Mouse (Mus musculus) heart, adult 2 months (tissue): ENCODE results near the gene Ptpn6. TPM values are rescaled to one million over a fixed set of nuclear protein-coding genes. Genes with fewer than 3 reads are reported as not detected.

Source experiments
- DNase-seq, 2 experiments: peaks; one replicate each; pipeline ENCODE4 v3.0.0; 2021
- H3K27ac ChIP-seq: fragments of 200-600 bp; 2 replicates; pipeline ENCODE4 v1.8.1; 2022
- H3K27me3 ChIP-seq: fragments of 200-500 bp; 2 replicates; pipeline ENCODE4 v1.6.1; 2012; ENCODE audit warnings: mild to moderate bottlenecking, low read length, inconsistent platforms, mixed read lengths; ENCODE audit not compliant: control insufficient read depth, insufficient read depth
- H3K36me3 ChIP-seq: fragments of 200-500 bp; 2 replicates; pipeline ENCODE4 v1.6.1; 2012; ENCODE audit warnings: low read length, inconsistent platforms; ENCODE audit not compliant: control insufficient read depth, insufficient read depth
- H3K4me1 ChIP-seq: fragments of 200-500 bp; 2 replicates; pipeline ENCODE4 v1.6.1; 2011; ENCODE audit warnings: low read length; ENCODE audit not compliant: control insufficient read depth, insufficient read depth
- H3K4me3 ChIP-seq: fragments of 200-600 bp; 2 replicates; pipeline ENCODE4 v1.8.1; 2022
- H3K79me2 ChIP-seq: fragments of 200-500 bp; replicated peaks from 2 replicates; pipeline ENCODE4 v1.6.1; 2012; ENCODE audit warnings: mild to moderate bottlenecking, inconsistent platforms, low read length, moderate library complexity, mixed read lengths; ENCODE audit not compliant: control insufficient read depth, insufficient read depth
- H3K9ac ChIP-seq: fragments of 200-500 bp; 2 replicates; pipeline ENCODE4 v1.6.1; 2012; ENCODE audit warnings: low read depth, mild to moderate bottlenecking, control low read depth, inconsistent platforms, low read length, mixed read lengths
- CTCF ChIP-seq: fragments of 200-600 bp; IDR thresholded peaks from 2 replicates; pipeline ENCODE4 v1.8.1; 2022; ENCODE audit warnings: antibody characterized with exemption, mild to moderate bottlenecking, moderate library complexity
- EP300 ChIP-seq: fragments of 200-500 bp; IDR thresholded peaks from 2 replicates; pipeline ENCODE4 v1.6.1; 2011; ENCODE audit warnings: low read depth, low read length, control low read depth; ENCODE audit not compliant: insufficient read depth
- POLR2A ChIP-seq: fragments of 200-500 bp; IDR thresholded peaks from 2 replicates; pipeline ENCODE4 v1.6.1; 2011; ENCODE audit warnings: mild to moderate bottlenecking, low read depth, low read length, control low read depth; ENCODE audit not compliant: insufficient read depth
- WGBS: fragments of 180-500 bp; shearing (Covaris S2); methylation state at CpG from one replicate; pipeline ENCODE4 v1.1.7; 2018; 5-methylcytosine and 5-hydroxymethylcytosine counted together
- intact Hi-C: fragments of 180-260 bp; cut with DNase I; formaldehyde crosslinking; loops from one replicate; pipeline ENCODE4 v1.15.1; 2025
- polyA plus RNA-seq: library from polyadenylated mRNA; depleted of rRNA; stranded (reverse); fragments of >200 nt; gene quantifications from 2 replicates; pipeline ENCODE4 v1.2.3, GENCODE M21; 2012
- total RNA-seq, 2 experiments: library from RNA; stranded (reverse); gene quantifications; 2 replicates each; pipeline ENCODE4 v1.2.3; 2021

Ptpn6 gene
- total and polyA plus RNA-seq, 3 experiments = 3.1 to 8.2 (median 4.4) TPM

DNA sequence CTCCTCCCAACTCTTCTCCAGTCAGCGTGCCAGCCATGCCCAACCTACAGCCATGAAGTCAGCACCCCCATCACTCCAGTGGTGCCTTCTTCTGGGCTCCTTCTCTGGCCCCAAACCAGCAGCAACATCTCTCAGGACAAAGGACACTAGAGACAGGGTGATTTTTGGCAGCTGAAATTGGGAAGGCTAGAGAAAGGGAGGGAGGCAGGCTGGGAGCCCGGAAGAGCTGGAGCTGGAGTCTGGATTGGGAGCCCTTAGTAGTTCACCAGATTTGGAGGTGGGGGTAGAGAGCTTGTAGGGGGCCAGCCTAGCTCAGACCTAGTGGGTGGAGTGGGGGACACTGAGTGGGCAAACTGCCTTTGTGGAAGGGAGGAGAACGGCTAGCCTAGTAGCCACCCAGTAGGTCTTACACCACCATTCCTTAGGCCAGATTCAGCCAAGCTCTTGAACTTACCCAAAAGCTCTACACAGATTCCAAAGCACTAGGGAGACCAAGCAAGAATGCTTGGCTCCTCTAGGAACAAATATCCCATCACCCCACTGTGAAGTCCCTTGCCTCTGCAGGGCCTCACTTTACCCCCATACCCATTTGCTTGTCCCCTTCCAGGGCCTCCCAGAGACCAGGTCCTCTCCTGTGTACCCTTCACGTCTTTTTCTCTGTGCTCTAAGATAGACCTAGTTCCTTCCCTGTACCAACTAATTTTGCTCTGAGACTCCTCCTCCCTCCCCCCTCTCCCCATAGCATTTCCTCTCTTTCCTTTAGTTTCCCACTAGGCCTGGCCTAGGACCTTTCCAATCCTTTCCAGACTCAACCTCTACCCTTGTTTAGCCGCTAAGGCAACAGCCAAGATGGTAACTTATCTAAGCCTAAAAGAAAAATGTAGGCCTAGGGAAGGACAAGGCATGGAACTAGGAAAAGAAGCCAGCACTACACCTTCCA lies 19.7 kb upstream of the Ptpn6 start:
- 32% methylated on average over 5 of the region's 5 CpGs for WGBS
- peak; percentile 76 to 77 for DNase-seq
- intact Hi-C loops = loop anchor here (2.0 to 5.0 kb wide), 4 partner anchors 45 to 266 kb away; partner anchors contain the start of genes C1ra, C1rl, Emg1 and Phb2

DNA sequence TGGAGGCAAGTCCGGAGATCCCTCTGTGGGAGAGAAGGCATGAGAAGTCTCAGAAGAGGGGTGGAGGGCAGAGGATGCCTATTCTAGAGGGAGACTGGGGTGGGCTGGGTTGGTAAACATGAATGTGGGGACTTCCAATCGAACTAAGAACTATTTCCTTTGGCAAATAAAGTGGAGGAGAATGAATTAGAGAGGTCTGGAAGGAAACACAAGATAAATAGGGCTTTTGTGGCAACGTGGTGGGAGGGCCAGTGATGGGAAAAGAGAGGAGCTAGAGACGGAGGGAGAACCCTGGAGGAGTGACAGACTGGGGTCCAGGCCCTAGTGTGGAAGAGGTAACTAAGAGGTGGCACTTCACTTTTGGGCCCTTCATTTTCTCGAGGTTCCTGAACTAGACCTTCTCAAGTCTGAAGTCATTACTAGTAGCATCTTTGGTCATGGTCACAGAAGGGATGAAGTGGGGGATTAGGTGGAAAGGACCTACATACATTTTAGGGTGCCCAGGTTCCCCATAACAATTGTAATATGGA lies 18.9 kb upstream of the Ptpn6 start:
- no peak for TF ChIP-seq CTCF
- intact Hi-C loops = loop anchor here (2.0 to 5.0 kb wide), 3 partner anchors 45 to 265 kb away; partner anchors contain the start of genes C1ra, C1rl, Emg1 and Phb2
- Histone ChIP-seq H3K79me2 (0 out of 2 replicates have a peak, but pooled peaks cover 1% of the 10 kb centered on the region), H3K9ac (peak overlapping the region; percentile 99), H3K27ac (peak overlapping the region; percentile 85), H3K4me3 (peak overlapping the region; percentile 65), H3K36me3 (no peaks in the 10 kb centered on the region), H3K27me3 (no peaks in the 10 kb centered on the region), H3K4me1 (peaks cover 8% of the 10 kb centered on the region)
- WGBS = 26% methylated on average over 5 of the region's 5 CpGs
- DNase-seq = no peak

More for the DNA sequence above, 19.7 kb upstream of the Ptpn6 start:
- no peak for TF ChIP-seq CTCF
- peak; percentile 45; the same call in 1 of the 2 replicates for TF ChIP-seq POLR2A
- peak; percentile 47; the same call in 1 of the 2 replicates for TF ChIP-seq EP300
- peaks cover 8% of the 10 kb centered on the region for H3K4me1 ChIP-seq
- H3K27ac ChIP-seq = peak overlapping the region; percentile 85
- H3K27me3 ChIP-seq = no peaks in the 10 kb centered on the region
- no peaks in the 10 kb centered on the region for H3K36me3 ChIP-seq
- peak overlapping the region; percentile 65; the same call in 1 of the 2 replicates for H3K4me3 ChIP-seq
- 0 out of 2 replicates have a peak, but pooled peaks cover 1% of the 10 kb centered on the region for H3K79me2 ChIP-seq
- peak overlapping the region; percentile 15 for H3K9ac ChIP-seq

DNA sequence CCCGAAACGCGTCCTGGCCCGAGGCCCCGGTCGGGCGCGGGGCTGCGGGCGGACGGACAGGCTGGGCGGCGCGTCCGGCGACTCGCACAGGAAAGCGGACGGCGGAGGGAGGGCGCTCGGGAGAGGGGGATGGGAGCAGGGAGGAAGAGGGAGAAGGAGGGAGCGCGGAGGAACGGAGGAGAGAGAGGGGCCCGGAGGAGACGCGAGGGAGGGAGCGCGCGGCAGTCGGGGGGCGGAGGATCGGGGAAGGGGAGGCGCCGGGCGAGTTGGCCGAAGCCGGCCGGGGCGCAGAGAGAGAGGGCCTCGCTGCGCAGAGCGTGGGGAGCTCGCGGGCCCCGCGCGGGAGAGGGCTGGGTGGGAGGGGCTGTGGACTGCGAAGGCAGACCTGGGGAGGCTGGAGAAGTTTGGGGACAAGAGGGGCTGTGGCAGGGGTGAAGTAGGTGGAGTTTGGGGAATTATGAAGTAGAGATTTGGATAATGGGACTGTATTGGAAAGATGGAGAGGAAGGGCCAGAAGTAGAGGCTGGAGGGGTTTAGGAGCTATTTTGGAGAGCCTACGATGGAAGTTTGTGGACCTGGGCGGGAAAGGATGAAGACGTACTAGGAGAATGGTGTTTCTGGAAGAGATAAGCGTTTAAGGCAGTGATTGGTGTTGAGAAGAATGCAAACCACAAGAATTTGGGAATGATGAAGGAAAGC lies 18.3 kb upstream of the Ptpn6 start:
- no peaks in the 10 kb centered on the region for H3K27me3 ChIP-seq
- H3K36me3 ChIP-seq = no peaks in the 10 kb centered on the region
- H3K4me1 ChIP-seq = peaks cover 8% of the 10 kb centered on the region
- peak overlapping the region; percentile 65 for H3K4me3 ChIP-seq
- intact Hi-C loops = loop anchor here (1.0 to 5.0 kb wide), 5 partner anchors 12 to 264 kb away; partner anchors contain the start of genes C1ra, C1rl, Emg1 and Grcc10
- TF ChIP-seq EP300 = no peak
- TF ChIP-seq POLR2A = peak; percentile 38
- 0 out of 2 replicates have a peak, but pooled peaks cover 1% of the 10 kb centered on the region for H3K79me2 ChIP-seq
- peak; percentile 89 for DNase-seq
- WGBS = under 1% methylated on average over 47 of the region's 54 CpGs
- H3K9ac ChIP-seq = peak overlapping the region; percentile 99
- peak overlapping the region; percentile 85 for H3K27ac ChIP-seq

DNA sequence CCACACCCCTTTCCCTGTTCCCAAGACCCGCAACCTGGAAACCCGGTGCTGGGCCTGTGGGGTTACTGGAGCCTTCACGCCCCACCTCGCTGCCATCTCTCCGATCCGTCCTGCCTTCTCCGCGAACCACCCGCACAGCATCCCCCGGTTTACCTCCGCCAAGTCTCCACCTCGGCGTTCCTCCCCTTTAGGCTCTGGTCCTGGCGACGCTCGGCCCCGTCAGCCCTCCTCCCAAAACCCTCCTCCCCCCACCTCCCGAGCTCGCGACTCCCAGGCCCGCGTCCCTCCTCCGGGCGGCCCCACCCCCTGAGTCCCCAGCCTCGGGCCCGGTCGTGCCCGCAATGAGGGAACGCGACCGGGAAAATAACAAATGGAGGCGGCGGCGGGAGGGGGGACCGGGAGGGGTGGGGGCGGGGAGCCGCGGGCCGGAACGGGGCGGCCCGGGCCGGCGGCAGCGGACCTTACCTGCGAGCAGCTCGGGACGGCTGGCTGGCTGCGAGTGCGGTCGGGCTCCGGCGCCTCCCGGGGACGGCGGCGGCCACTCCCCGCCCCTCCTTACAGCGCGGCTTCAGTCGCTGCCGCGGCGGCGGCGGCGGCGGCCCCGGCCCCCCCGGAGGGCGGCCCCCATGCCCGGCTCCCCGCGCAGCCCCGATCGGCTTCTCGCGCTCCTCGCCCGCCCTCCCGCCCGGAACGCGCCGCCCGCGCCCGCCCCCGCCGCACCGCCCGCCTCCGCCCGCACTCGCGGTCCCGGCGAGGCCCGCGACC lies 17.5 kb upstream of the Ptpn6 start, which contains the start of the genes Gm45234 and Atn1:
Gene Gm45234 (minus strand): TSS at position 191 of the 765 bp plus-strand sequence.
Gene Atn1 (minus strand): TSS at position 694 of the 765 bp plus-strand sequence.
- 2% methylated on average over 43 of the region's 100 CpGs for WGBS
- H3K36me3 ChIP-seq = no peaks in the 10 kb centered on the region

DNA sequence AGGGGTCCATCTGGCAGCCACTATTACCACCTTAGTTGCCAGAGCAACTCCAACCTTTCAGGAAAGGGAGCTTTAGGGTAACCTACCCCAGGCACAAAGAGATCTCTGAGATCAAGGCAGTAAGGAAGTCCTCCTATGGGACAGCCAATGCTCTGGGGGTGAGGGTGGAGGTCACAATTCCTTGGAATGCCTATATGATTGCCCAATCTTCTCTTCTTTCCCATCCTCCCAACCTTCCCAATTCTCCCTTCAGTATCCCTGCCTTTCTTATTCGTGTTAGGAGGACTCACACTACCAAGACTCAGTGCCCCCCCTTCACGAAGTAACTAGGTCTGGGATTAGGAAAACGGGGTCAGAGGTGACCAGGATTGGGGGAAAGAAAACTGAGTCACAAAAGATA lies 16.8 kb upstream of the Ptpn6 start:
- Histone ChIP-seq H3K79me2 (0 out of 2 replicates have a peak, but pooled peaks cover 1% of the 10 kb centered on the region), H3K9ac (no peak overlapping the region; the same call in 1 of the 2 replicates), H3K4me3 (peak overlapping the region; percentile 65), H3K27me3 (no peaks in the 10 kb centered on the region), H3K27ac (peak overlapping the region; percentile 85), H3K4me1 (peaks cover 8% of the 10 kb centered on the region), H3K36me3 (no peaks in the 10 kb centered on the region)
- intact Hi-C loops = loop anchor here (1.0 to 5.0 kb wide), 3 partner anchors 93 to 263 kb away; partner anchors contain the start of genes C1ra and C1rl
- no peak for DNase-seq
- WGBS = 9% methylated on average over 3 of the region's 3 CpGs
- TF ChIP-seq POLR2A (no peak), EP300 (no peak), CTCF (no peak)

More for the DNA sequence above, 17.5 kb upstream of the Ptpn6 start, which contains the start of the genes Gm45234 and Atn1:
- peak within 1 kb of the TSS; percentile 65 for H3K4me3 ChIP-seq
- no peaks in the 10 kb centered on the region for H3K27me3 ChIP-seq
- TF ChIP-seq CTCF (no peak), EP300 (no peak), POLR2A (no peak)
- H3K9ac ChIP-seq = peak within 1 kb of the TSS; percentile 99
- intact Hi-C loops = loop anchor here (1.0 to 5.0 kb wide), 6 partner anchors 11 to 264 kb away; partner anchors contain the start of genes C1ra, C1rl, Emg1 and Grcc10
- peak within 1 kb of the TSS; percentile 85 for H3K27ac ChIP-seq
- peak; percentile 82 to 86 for DNase-seq
- H3K4me1 ChIP-seq = peaks cover 8% of the 10 kb centered on the region
- 0 out of 2 replicates have a peak, but pooled peaks cover 1% of the 10 kb centered on the region for H3K79me2 ChIP-seq
